Mouse (Mus musculus) small intestine, adult 2 months (tissue): ENCODE results near the gene Esrp2.

ENCODE experiments used
- CTCF ChIP-seq: fragments of 200-500 bp; IDR thresholded peaks from 2 replicates; pipeline ENCODE4 v1.5.1; 2012; ENCODE audit warnings: low read depth, mild to moderate bottlenecking, control low read depth, inconsistent platforms, low read length, moderate library complexity, mixed read lengths; ENCODE audit not compliant: insufficient replicate concordance, insufficient read length; ENCODE audit errors: extremely low read depth
- POLR2A ChIP-seq: fragments of 200-500 bp; IDR thresholded peaks from 2 replicates; pipeline ENCODE4 v1.6.1; 2012; ENCODE audit warnings: low read depth, mild to moderate bottlenecking, control low read depth, inconsistent platforms, low read length, moderate library complexity

DNA sequence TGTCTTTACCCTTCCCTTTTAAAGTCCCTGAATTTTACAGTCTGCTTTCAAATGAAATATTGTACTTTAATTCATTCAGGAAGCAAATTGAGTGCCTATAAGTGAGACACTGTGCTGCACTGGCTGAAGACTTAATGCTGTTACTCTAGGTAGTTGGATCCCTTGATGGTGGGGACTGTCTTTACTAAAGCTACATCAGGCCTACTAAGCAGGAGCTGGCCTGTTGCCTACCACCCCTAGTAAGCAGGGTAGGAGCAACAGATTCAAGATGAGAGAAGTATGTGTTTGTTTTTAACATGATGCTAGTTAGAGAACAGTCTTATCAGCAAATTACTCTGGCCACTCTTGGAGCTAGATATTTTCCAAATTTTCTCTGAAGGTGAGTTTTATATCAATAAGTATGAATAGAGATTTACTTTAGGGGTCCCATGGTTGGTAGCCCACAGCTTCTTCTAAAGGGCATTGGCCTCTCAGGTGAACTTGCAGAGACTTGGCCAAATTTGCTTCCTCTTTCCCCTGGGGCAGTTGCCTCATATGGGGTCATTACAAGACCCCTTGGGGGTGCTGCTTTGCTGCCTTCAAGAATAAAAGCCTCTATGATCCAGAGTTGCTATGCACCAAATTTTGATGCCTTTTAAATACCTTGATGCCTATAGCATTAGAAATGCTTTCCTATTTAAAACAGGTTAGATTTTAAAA is 7.4 kb downstream of the Esrp2 start:
- TF ChIP-seq CTCF (no peak), POLR2A (no peak)
